Mouse (Mus musculus) heart, adult 2 months (tissue): ENCODE data around the gene Cpxm1. TPM values are rescaled to one million over a fixed set of nuclear protein-coding genes. Genes with fewer than 3 reads are reported as not detected.

Experiments
- DNase-seq, 2 experiments: peaks; one replicate each; pipeline ENCODE4 v3.0.0; 2021
- H3K27ac ChIP-seq: fragments of 200-600 bp; 2 replicates; pipeline ENCODE4 v1.8.1; 2022
- H3K27me3 ChIP-seq: fragments of 200-500 bp; 2 replicates; pipeline ENCODE4 v1.6.1; 2012; ENCODE audit warnings: mild to moderate bottlenecking, low read length, inconsistent platforms, mixed read lengths; ENCODE audit not compliant: control insufficient read depth, insufficient read depth
- H3K36me3 ChIP-seq: fragments of 200-500 bp; 2 replicates; pipeline ENCODE4 v1.6.1; 2012; ENCODE audit warnings: low read length, inconsistent platforms; ENCODE audit not compliant: control insufficient read depth, insufficient read depth
- H3K4me1 ChIP-seq: fragments of 200-500 bp; 2 replicates; pipeline ENCODE4 v1.6.1; 2011; ENCODE audit warnings: low read length; ENCODE audit not compliant: control insufficient read depth, insufficient read depth
- H3K4me3 ChIP-seq: fragments of 200-600 bp; 2 replicates; pipeline ENCODE4 v1.8.1; 2022
- H3K79me2 ChIP-seq: fragments of 200-500 bp; replicated peaks from 2 replicates; pipeline ENCODE4 v1.6.1; 2012; ENCODE audit warnings: mild to moderate bottlenecking, inconsistent platforms, low read length, moderate library complexity, mixed read lengths; ENCODE audit not compliant: control insufficient read depth, insufficient read depth
- H3K9ac ChIP-seq: fragments of 200-500 bp; 2 replicates; pipeline ENCODE4 v1.6.1; 2012; ENCODE audit warnings: low read depth, mild to moderate bottlenecking, control low read depth, inconsistent platforms, low read length, mixed read lengths
- CTCF ChIP-seq: fragments of 200-600 bp; IDR thresholded peaks from 2 replicates; pipeline ENCODE4 v1.8.1; 2022; ENCODE audit warnings: antibody characterized with exemption, mild to moderate bottlenecking, moderate library complexity
- EP300 ChIP-seq: fragments of 200-500 bp; IDR thresholded peaks from 2 replicates; pipeline ENCODE4 v1.6.1; 2011; ENCODE audit warnings: low read depth, low read length, control low read depth; ENCODE audit not compliant: insufficient read depth
- POLR2A ChIP-seq: fragments of 200-500 bp; IDR thresholded peaks from 2 replicates; pipeline ENCODE4 v1.6.1; 2011; ENCODE audit warnings: mild to moderate bottlenecking, low read depth, low read length, control low read depth; ENCODE audit not compliant: insufficient read depth
- WGBS: fragments of 180-500 bp; shearing (Covaris S2); methylation state at CpG from one replicate; pipeline ENCODE4 v1.1.7; 2018; 5-methylcytosine and 5-hydroxymethylcytosine counted together
- intact Hi-C: fragments of 180-260 bp; cut with DNase I; formaldehyde crosslinking; loops from one replicate; pipeline ENCODE4 v1.15.1; 2025
- polyA plus RNA-seq: library from polyadenylated mRNA; depleted of rRNA; stranded (reverse); fragments of >200 nt; gene quantifications from 2 replicates; pipeline ENCODE4 v1.2.3, GENCODE M21; 2012
- total RNA-seq, 2 experiments: library from RNA; stranded (reverse); gene quantifications; 2 replicates each; pipeline ENCODE4 v1.2.3; 2021

Cpxm1 gene
- total and polyA plus RNA-seq, 3 experiments, result 1.9 to 8.2 (median 3.3) TPM

- Histone ChIP-seq H3K79me2 (no peaks in the 10 kb centered on the region), H3K27me3 (no peaks in the 10 kb centered on the region), H3K27ac (no peak overlapping the region), H3K9ac (no peak overlapping the region), H3K4me1 (no peaks in the 10 kb centered on the region), H3K36me3 (no peaks in the 10 kb centered on the region), H3K4me3 (no peak overlapping the region)
- intact Hi-C loops, result loop anchor here (1.0 kb wide), 1 partner anchor 116 kb away; no protein-coding TSS in a partner anchor
- WGBS, result 30% methylated on average over 6 of the region's 6 CpGs
- DNase-seq, result no peak
- TF ChIP-seq CTCF (no peak), EP300 (no peak), POLR2A (no peak)
Observed at GRCm38 (mm10) chr2:130408194-130408593, 10.8 kb upstream of the Cpxm1 start.

GRCm38 (mm10) chr2:130406178-130406577 lies 8.8 kb upstream of the Cpxm1 start, which contains the start of gene Tmem239:
TSS of gene Tmem239 (plus strand) at chr2:130406478.
- H3K79me2 ChIP-seq, result no peaks in the 10 kb centered on the region
- WGBS, result 83% methylated on average over 2 of the region's 2 CpGs
- no peak within 1 kb of the TSS for H3K27ac ChIP-seq
- no peaks in the 10 kb centered on the region for H3K27me3 ChIP-seq
- H3K4me1 ChIP-seq, result no peaks in the 10 kb centered on the region
- H3K9ac ChIP-seq, result no peak within 1 kb of the TSS
- H3K4me3 ChIP-seq, result no peak within 1 kb of the TSS
- intact Hi-C loops, result no loop called here
- DNase-seq, result no peak
- TF ChIP-seq EP300 (no peak), POLR2A (no peak), CTCF (no peak)
- H3K36me3 ChIP-seq, result no peaks in the 10 kb centered on the region

GRCm38 (mm10) chr2:130404939-130405338 lies 7.6 kb upstream of the Cpxm1 start, which contains the start of the genes Gm28372 and 1700020A23Rik:
TSS of gene Gm28372 (plus strand) at chr2:130405239.
TSS of gene 1700020A23Rik (plus strand) at chr2:130405259.
- no peak within 1 kb of the TSS for H3K27ac ChIP-seq
- H3K4me1 ChIP-seq, result no peaks in the 10 kb centered on the region
- no peaks in the 10 kb centered on the region for H3K79me2 ChIP-seq
- intact Hi-C loops, result no loop called here
- 91% methylated on average over 1 of the region's 1 CpGs for WGBS
- no peaks in the 10 kb centered on the region for H3K27me3 ChIP-seq
- no peak within 1 kb of the TSS for H3K9ac ChIP-seq
- TF ChIP-seq EP300, result no peak
- no peak within 1 kb of the TSS for H3K4me3 ChIP-seq
- no peaks in the 10 kb centered on the region for H3K36me3 ChIP-seq
- no peak for DNase-seq

GRCm38 (mm10) chr2:130401891-130402290 lies 4.5 kb upstream of the Cpxm1 start:
- intact Hi-C loops, result no loop called here
- Histone ChIP-seq H3K79me2 (no peaks in the 10 kb centered on the region), H3K4me3 (no peak overlapping the region), H3K36me3 (no peaks in the 10 kb centered on the region), H3K27ac (no peak overlapping the region), H3K9ac (no peak overlapping the region), H3K4me1 (no peaks in the 10 kb centered on the region), H3K27me3 (no peaks in the 10 kb centered on the region)
- DNase-seq, result no peak
- TF ChIP-seq CTCF (no peak), EP300 (no peak), POLR2A (no peak)
- 68% methylated on average over 4 of the region's 4 CpGs for WGBS

- no peak for TF ChIP-seq CTCF
- no peak for TF ChIP-seq POLR2A
- no peak for TF ChIP-seq EP300
- Histone ChIP-seq H3K27me3 (no peaks in the 10 kb centered on the region), H3K4me3 (no peak overlapping the region), H3K79me2 (no peaks in the 10 kb centered on the region), H3K4me1 (no peaks in the 10 kb centered on the region), H3K36me3 (no peaks in the 10 kb centered on the region), H3K9ac (no peak overlapping the region), H3K27ac (no peak overlapping the region)
- no peak for DNase-seq
- intact Hi-C loops, result no loop called here
- 96% methylated on average over 1 of the region's 1 CpGs for WGBS
Observed at GRCm38 (mm10) chr2:130400046-130400445, 2.7 kb upstream of the Cpxm1 start.

GRCm38 (mm10) chr2:130398091-130398490 lies 717 bp upstream of the Cpxm1 start:
- DNase-seq, result peak; percentile 50 to 60
- Histone ChIP-seq H3K79me2 (no peaks in the 10 kb centered on the region), H3K9ac (no peak overlapping the region; the same call in 1 of the 2 replicates), H3K36me3 (no peaks in the 10 kb centered on the region), H3K4me3 (peak overlapping the region; percentile 40), H3K4me1 (no peaks in the 10 kb centered on the region), H3K27me3 (no peaks in the 10 kb centered on the region), H3K27ac (no peak overlapping the region)
- intact Hi-C loops, result loop anchor here (10.0 kb wide), 1 partner anchor 83 kb away; no protein-coding TSS in a partner anchor
- TF ChIP-seq POLR2A (no peak), EP300 (no peak), CTCF (no peak)
- 15% methylated on average over 13 of the region's 14 CpGs for WGBS
